Mouse (Mus musculus) myocyte (in vitro differentiated cells): ENCODE measurements around the gene Slc35a2.

Source experiments
- SRF ChIP-seq: IDR thresholded peaks from one replicate; pipeline ENCODE4 v1.6.1; 2011; ENCODE audit warnings: low read depth; ENCODE audit not compliant: control insufficient read depth, insufficient read length
- TCF3 ChIP-seq: IDR thresholded peaks from one replicate; pipeline ENCODE4 v1.6.1; 2011; ENCODE audit warnings: low read depth, control low read depth; ENCODE audit not compliant: insufficient read length

DNA sequence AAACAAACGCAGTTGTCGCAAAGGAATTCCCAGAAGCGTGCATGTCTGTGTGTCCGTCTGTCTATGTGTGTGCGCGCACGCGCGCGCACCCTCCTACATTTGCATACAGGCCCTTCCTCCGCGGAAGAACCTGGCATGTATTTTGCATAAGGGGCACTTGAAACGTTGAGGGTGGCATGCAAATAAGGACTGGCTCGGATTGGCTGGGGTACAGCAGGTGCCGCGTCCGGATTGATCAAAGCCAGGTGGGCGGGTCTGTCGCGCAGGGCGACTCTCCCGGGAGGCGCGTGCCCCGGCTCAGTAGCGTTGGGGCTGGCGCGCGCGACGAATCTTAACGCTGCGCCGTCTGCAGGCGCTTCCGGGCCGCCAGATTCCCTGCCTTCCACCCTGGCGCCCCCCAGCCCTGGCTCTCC, 5.8 kb upstream of the Slc35a2 start, which contains the start of gene Pim2:
- TF ChIP-seq SRF = no peak
- no peak for TF ChIP-seq TCF3
